ENCODE assay signal across 10 mouse cellular contexts in the genomic region with DNA sequence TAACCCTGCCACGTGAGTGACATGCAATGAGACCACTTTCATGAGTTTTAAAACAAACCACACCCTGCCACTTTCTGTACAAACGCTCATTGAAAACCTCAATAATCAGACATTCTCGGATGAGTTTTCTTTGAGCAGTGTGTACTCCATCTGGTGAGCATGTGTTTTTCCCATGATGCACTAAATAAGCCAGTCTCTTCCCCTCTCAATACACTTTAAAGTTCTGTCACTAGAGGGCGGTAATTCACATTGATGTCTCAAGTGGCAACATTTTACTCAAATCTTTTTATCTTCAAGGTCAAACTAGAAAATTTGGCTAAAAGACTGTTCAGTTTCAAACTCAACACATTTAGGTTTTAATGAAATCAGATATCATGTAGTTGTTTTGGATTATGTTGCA.
DNase-seq lines count a peak whose midpoint lies in the region; ATAC-seq and TF ChIP-seq lines count a peak whose summit lies in the region.
"Had no signal": no experiment of that assay in that cellular context is flagged by ENCODE, and none has a peak within 500 bp of the region (broad histone marks: within the 10 kb centered on the region; RNA-seq: fewer than 3 reads in every experiment).

No protein-coding gene starts in this region.

- no peak overlapping the region for H3K9ac ChIP-seq in liver, adult 2 months (ENCODE audit: low read depth, low read length)
- H3K9ac ChIP-seq in liver, embryonic 11.5 days (ENCODE audit: low read depth, low read length), result no peak overlapping the region

- TF ChIP-seq CTCF in liver, adult 2 months (IDR thresholded peaks at IDR 0.05; ENCODE audit: low read depth, low read length), result 0 out of 2 replicates have a peak, but pooled peaks have one; percentile 10

- no peak overlapping the region for H3K27ac ChIP-seq in liver, adult 2 months (replicated peaks; ENCODE audit: insufficient read depth, low read depth, low read length)
- no peak overlapping the region for H3K27ac ChIP-seq in liver, embryonic 11.5 days (ENCODE audit: low read depth, low read length)
- H3K27ac ChIP-seq in heart, embryonic 10.5 days, result no peak overlapping the region
- H3K27ac ChIP-seq: macrophage had no signal

- no peaks in the 10 kb centered on the region for H3K79me2 ChIP-seq in liver, adult 2 months (ENCODE audit: control insufficient read depth, insufficient read depth, low read length)

- no peaks in the 10 kb centered on the region for H3K36me3 ChIP-seq in liver, adult 2 months (ENCODE audit: control insufficient read depth, insufficient read depth, low read length)
- H3K36me3 ChIP-seq in liver, embryonic 11.5 days (ENCODE audit: control insufficient read depth, insufficient read depth, low read length), result no peaks in the 10 kb centered on the region
- H3K36me3 ChIP-seq in heart, embryonic 10.5 days, result no peaks in the 10 kb centered on the region
- H3K36me3 ChIP-seq: G1E had no signal

- no peak for TF ChIP-seq POLR2A in liver, adult 2 months (IDR thresholded peaks at IDR 0.05; ENCODE audit: extremely low read depth, insufficient read depth, low read length)

- H3K27me3 ChIP-seq in liver, adult 2 months (ENCODE audit: control insufficient read depth, insufficient read depth, low read length), result no peaks in the 10 kb centered on the region
- H3K27me3 ChIP-seq in liver, embryonic 11.5 days (replicated peaks; ENCODE audit: control insufficient read depth, insufficient read depth, low read length), result no peaks in the 10 kb centered on the region
- H3K27me3 ChIP-seq in heart, embryonic 10.5 days (ENCODE audit: insufficient read depth, poor library complexity, severe bottlenecking), result no peaks in the 10 kb centered on the region

- no peaks in the 10 kb centered on the region; the same call in 1 of the 2 replicates for H3K4me1 ChIP-seq in liver, adult 2 months (ENCODE audit: control insufficient read depth, insufficient read depth, low read length)
- H3K4me1 ChIP-seq in liver, embryonic 11.5 days (replicated peaks; ENCODE audit: control insufficient read depth, insufficient read depth, low read length), result no peaks in the 10 kb centered on the region
- H3K4me1 ChIP-seq in heart, embryonic 10.5 days, result no peaks in the 10 kb centered on the region

- H3K9me3 ChIP-seq in liver, embryonic 11.5 days (ENCODE audit: control insufficient read depth, low read length), result no peaks in the 10 kb centered on the region
- no peaks in the 10 kb centered on the region for H3K9me3 ChIP-seq in heart, embryonic 10.5 days
- H3K9me3 ChIP-seq: G1E had no signal

- WGBS in liver, adult 2 months, result 33% methylated on average over 4 of the region's 4 CpGs
- WGBS in liver, embryonic 11.5 days, result 31% methylated on average over 4 of the region's 4 CpGs
- 34% methylated on average over 4 of the region's 4 CpGs for WGBS in heart, embryonic 10.5 days

- no peak overlapping the region for H3K4me2 ChIP-seq in liver, embryonic 11.5 days

- no peak for ATAC-seq in liver, embryonic 11.5 days (replicated peaks; ENCODE audit: low FRiP score)

- no peak overlapping the region for H3K4me3 ChIP-seq in liver, adult 2 months (ENCODE audit: insufficient read depth, low read depth, low read length)
- H3K4me3 ChIP-seq in liver, embryonic 11.5 days (ENCODE audit: low read depth, low read length), result no peak overlapping the region
- H3K4me3 ChIP-seq in heart, embryonic 10.5 days, result no peak overlapping the region

- peak; percentile 15 to 51 for DNase-seq in cerebellum, postnatal 14 days
- DNase-seq in cerebellum, postnatal 4 days (ENCODE audit: low spot score in 2 of 2), result no peak
- DNase-seq in liver, adult 2 months (ENCODE audit: extremely low read depth, low read depth, low spot score), result peak; percentile 38
- no peak for DNase-seq in liver, embryonic 11.5 days (ENCODE audit: low spot score)
- DNase-seq in c-Kit-positive CD71-positive TER-119-positive erythroid progenitor cells, embryonic 14.5 days (ENCODE audit: low spot score), result peak; percentile 1
- peak; percentile 21 for DNase-seq in lung, postnatal 36 days
- no peak for DNase-seq in adrenal gland, postnatal 25 days
- DNase-seq in heart, embryonic 10.5 days (ENCODE audit: low spot score), result no peak

Comparison
In these comparisons a context has a peak if more than half of its experiments do, and no peak if none do; other contexts are left out.
1. DNase-seq: peak in cerebellum, postnatal 14 days (2 of 2), liver, adult 2 months (single experiment), c-Kit-positive CD71-positive TER-119-positive erythroid progenitor cells, embryonic 14.5 days (single experiment) and lung, postnatal 36 days (single experiment); none in cerebellum, postnatal 4 days (0 of 2), liver, embryonic 11.5 days (single experiment), adrenal gland, postnatal 25 days (single experiment) and heart, embryonic 10.5 days (single experiment).